Mouse (Mus musculus): ENCODE results near the gene Coro2b. TPM values are rescaled to one million over a fixed set of nuclear protein-coding genes. Genes with fewer than 3 reads are reported as not detected.

The Coro2b gene
- polyA plus RNA-seq, 1 experiment from 2014 or later: 6.2 TPM

DNA sequence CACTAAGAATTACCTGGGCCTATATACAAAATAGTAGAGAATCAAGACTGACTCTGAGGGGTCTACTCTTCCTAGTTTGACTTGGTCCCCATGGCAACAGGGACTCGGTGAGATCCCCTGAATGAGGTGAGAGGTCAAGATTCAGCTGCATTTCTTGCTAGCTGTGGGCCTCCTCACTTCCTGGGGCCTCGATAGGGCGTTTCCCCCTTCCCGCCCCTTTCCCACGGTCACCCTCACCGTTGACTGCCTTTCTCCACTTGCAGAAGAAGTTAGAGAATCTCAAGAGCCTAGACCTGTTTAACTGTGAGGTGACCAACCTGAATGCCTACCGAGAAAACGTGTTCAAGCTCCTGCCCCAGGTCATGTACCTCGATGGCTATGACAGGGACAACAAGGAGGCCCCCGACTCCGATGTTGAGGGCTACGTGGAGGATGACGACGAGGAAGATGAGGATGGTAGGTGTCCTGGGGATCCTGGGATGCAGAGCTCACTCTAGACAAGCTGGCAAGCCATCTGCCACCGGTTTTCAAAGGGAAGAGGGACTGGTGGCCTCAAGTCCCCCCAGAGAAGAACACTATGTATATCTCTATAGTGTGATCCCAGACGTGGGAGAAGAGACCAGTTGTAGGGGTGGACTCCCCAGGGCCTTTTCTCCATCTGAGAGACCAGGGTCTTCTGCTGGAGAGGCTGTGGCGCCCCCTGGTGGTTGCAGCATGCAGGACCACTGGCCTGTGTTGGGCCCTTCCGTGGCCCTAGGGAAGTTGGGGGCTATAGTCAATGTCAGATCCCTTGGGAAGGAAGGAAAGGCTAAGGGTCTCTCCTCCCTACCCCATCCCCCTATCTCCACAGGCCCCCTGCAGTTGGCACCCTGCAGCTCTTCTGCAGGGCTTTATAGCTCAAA lies 163.4 kb downstream of the Coro2b start:
- peak; percentile 71 for DNase-seq (ENCODE audit: low spot score)
- Histone ChIP-seq H3K36me3 (peaks cover 98% of the 10 kb centered on the region), H3K27ac (0 out of 2 replicates have a peak overlapping the region, but pooled peaks have one; percentile 23), H3K4me3 (no peak overlapping the region), H3K4me1 (peaks cover 45% of the 10 kb centered on the region), H3K9me3 (replicated peaks) (no peaks in the 10 kb centered on the region), H3K27me3 (ENCODE audit: low read depth, poor library complexity, severe bottlenecking) (no peaks in the 10 kb centered on the region)
- WGBS: 69% methylated on average over 18 of the region's 18 CpGs

GRCm38 (mm10) chr9:62372556-62373221 lies 164.2 kb downstream of the Coro2b start:
- Histone ChIP-seq H3K36me3 (peaks cover 96% of the 10 kb centered on the region), H3K9me3 (replicated peaks) (no peaks in the 10 kb centered on the region), H3K27ac (no peak overlapping the region), H3K4me1 (peaks cover 53% of the 10 kb centered on the region), H3K4me3 (no peak overlapping the region), H3K27me3 (ENCODE audit: low read depth, poor library complexity, severe bottlenecking) (no peaks in the 10 kb centered on the region)
- no peak for DNase-seq (ENCODE audit: low spot score)
- WGBS: 86% methylated on average over 9 of the region's 9 CpGs

DNA sequence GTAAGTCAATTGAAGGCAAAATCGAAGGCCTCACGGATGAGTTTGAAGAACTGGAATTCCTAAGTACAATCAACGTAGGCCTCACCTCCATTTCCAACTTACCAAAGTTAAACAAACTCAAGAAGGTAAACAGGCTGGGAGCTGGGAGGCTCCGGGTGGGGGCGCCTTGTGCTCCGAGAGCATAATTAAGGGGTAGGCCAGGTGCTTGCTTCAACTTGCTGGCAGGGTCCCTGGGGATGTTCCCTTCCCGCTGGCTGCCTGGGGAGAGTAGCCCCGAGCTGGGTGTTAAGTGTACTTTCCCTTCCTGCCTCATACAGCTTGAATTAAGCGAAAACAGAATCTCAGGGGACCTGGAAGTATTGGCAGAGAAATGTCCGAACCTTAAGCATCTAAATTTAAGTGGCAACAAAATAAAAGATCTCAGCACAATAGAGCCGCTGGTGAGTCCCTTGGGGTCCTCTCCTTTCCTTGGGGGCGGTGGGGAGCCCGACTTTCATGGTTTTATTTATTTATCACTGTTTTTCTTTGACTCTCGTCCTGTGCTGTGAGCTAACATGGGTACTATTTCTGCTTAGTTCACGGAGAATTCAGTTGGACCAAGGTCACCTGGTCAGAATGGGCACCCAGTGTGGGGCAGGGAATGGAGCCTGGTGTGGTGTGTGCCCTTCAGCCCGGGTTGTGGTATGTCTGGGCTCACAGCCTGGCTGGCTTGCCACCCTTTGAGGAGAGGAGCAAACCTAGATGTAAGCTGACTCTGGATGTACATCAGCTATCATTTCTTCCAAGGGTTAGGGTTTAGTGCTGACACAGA lies 164.9 kb downstream of the Coro2b start:
- Histone ChIP-seq H3K27ac (no peak overlapping the region), H3K36me3 (peaks cover 89% of the 10 kb centered on the region), H3K4me3 (no peak overlapping the region), H3K4me1 (peaks cover 60% of the 10 kb centered on the region), H3K9me3 (replicated peaks) (no peaks in the 10 kb centered on the region), H3K27me3 (ENCODE audit: low read depth, poor library complexity, severe bottlenecking) (no peaks in the 10 kb centered on the region)
- 81% methylated on average over 16 of the region's 16 CpGs for WGBS
- no peak for DNase-seq (ENCODE audit: low spot score)

DNA sequence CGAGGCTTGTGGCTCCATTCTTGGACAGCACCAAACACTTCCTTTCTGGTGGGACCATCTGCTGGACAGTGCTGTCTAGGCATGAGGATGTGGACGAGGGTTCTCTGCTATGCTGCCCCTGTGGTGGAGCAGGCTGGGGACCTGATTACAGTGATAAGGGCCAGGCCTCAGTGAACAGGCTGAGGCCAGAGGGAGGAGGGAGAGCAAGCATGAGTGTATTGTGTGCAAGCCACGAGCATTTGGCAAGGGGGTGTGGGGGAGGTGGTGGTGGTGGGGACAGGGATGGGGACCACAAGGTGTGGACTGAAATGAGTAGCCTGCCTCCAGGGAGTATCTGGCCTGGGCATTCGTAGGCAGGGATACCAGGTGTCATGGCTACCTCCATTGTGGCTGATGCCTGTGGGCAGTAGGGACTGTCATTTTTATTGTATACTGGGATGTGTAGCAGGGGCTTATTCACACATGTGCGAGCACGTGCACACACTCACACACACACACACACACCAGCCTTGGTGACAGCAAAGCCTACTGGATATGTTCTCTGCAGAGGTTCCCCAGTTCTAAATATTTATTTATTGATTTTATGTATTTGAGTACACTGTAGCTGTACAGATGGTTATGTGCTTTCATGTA lies 166.1 kb downstream of the Coro2b start:
- Histone ChIP-seq H3K4me3 (no peak overlapping the region), H3K9me3 (replicated peaks) (no peaks in the 10 kb centered on the region), H3K27me3 (ENCODE audit: low read depth, poor library complexity, severe bottlenecking) (no peaks in the 10 kb centered on the region), H3K4me1 (peaks cover 72% of the 10 kb centered on the region), H3K36me3 (peaks cover 77% of the 10 kb centered on the region), H3K27ac (no peak overlapping the region)
- WGBS: 80% methylated on average over 6 of the region's 6 CpGs
- DNase-seq (ENCODE audit: low spot score): no peak

DNA sequence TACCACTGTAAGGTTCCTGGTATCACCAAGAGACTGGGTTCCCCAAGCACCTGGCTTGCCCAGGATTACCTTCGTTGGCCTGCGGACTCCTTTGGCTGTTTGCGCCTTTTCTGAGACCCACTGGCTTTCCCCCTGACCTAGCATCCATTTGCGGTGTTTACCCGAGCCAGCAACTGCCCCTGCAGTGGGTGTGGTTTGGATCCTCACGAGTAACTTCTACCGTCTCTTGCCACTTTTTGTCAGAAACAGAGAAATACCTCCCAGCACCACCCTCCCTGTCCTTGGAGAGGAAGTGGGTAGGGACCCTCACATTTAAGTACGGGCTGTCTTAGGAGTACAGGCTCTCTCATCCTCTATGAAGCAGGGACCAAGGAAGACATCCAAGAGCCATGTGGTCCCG lies 166.7 kb downstream of the Coro2b start:
- Histone ChIP-seq H3K4me1 (peaks cover 78% of the 10 kb centered on the region), H3K4me3 (no peak overlapping the region), H3K9me3 (replicated peaks) (no peaks in the 10 kb centered on the region), H3K27ac (no peak overlapping the region), H3K36me3 (peaks cover 71% of the 10 kb centered on the region), H3K27me3 (ENCODE audit: low read depth, poor library complexity, severe bottlenecking) (no peaks in the 10 kb centered on the region)
- no peak for DNase-seq (ENCODE audit: low spot score)
- 80% methylated on average over 9 of the region's 9 CpGs for WGBS

Other genes with a start within 250 kb of the Coro2b start
- gene Anp32a, start 195.8 kb downstream of the Coro2b start, polyA plus RNA-seq (2016; fragmentation: Nextera tagmentation; extraction: Ambion mirVana): 240 and 246 TPM in 2 replicates
- gene Itga11, start 140.8 kb upstream of the Coro2b start, polyA plus RNA-seq (2016; fragmentation: Nextera tagmentation; extraction: Ambion mirVana): 0.45 and 2.2 TPM in 2 replicates

Measured in limb, embryonic 10.5 days (tissue).